Mouse (Mus musculus): ENCODE measurements around the gene Zbtb45.
A peak's percentile ranks its signal among the peaks of the same experiment; 100 is the strongest.

Gene Zbtb45

DNA sequence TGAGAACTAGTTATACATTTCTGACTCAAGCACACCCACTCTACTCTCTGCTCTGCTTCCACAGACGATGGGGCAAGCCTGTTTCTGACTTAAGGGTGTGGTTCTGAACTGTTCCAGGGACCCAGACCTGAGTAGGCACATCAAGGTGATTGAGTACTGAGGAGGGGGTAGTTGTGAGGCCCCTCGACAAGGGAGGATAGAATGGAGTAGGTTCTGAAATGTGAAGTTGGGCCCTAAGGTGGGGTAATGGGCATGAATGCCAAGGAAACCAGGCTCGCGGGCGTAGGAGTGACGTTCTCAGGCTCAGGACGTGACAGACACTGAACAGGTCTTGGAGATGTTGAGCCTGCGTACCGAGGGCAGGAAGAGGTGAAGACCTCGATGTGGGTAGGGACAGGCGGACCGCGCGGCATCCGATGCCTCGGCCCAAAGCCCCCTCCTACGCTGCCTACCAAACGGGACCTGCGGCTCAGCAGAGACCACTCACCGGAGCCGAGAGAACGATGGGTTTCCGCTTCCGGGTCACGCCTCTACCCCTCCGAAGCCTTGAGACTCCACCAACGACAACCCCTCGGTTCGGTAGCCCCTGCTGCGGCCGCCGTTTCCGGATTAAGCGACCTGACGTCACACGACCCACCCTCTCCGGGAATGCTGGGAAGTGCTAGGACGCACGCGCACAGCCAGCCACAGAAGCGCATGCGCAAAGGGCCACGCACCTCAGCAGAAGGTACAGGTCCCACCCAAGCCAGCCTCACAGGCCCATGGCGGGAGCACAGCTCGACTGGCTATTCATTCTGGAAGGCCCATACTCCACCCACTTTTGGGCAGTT, 24.5 kb upstream of the Zbtb45 start, which contains the start of gene Chmp2a:
Chmp2a (minus strand) TSS at position 660 of the 830 bp plus-strand sequence.
- DNase-seq (ENCODE audit: low read depth): peak; percentile 97

GRCm38 (mm10) chr7:13033451-13034147, 23.8 kb upstream of the Zbtb45 start:
- no peak for DNase-seq (ENCODE audit: low read depth)

DNA sequence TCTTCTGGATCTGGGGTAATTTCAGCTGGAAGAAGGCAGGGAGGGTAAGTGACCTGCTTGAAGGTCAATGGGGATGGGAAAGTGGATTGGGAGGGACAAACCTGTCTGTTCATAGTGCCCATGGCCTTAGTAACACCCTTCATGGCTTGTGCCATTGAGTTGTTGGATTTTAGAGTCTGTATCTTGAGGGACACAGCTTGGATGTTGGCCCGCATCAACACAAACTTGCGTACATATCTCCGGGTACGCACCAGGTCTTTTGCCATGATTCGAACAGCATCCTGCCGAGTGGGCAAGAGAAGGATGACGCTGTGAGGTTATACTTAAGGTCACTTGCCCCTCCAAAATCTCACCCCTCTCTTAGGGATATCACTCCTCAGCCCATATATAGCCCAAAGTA, 22.7 kb upstream of the Zbtb45 start:
- no peak for DNase-seq (ENCODE audit: low read depth)

DNA sequence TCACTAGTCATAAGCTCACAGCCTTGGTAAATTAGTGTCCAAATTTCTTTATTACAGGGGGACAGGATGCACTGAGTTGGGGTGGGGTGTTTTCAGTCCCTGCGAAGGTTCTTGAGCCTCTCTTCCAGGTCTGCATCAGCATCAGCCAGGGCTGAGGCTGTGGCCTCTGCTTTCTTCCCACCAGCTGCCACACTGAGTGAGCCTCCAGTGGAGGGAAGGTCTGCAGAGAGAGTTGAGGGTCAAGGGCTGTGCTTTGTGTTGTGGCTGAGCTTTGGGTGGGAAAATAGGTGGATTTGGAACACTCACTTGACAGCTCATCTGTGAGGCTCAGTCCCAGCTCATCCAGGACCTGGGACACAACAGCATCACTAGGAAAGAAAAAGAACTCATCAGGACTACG, 22.1 kb upstream of the Zbtb45 start:
- no peak for DNase-seq (ENCODE audit: low read depth)

DNA sequence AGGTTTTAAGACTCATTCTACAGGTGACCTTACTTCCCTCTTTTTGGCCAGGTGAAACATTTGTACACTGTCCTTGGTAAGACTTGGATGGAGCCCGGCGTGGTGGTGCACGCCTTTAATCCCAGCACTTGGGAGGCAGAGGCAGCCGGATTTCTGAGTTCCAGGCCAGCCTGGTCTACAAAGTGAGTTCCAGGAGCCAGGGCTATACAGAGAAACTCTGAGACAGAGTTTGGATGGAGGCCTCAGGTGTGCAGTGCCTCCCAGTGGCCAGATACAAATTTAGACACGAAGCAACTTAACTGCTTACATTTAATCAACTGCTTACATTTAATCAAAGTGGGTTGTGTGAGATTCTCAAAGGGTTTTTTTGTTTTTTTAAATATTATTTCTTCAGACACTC, 21.2 kb upstream of the Zbtb45 start:
- peak; percentile 49 for DNase-seq (ENCODE audit: low read depth)

DNA sequence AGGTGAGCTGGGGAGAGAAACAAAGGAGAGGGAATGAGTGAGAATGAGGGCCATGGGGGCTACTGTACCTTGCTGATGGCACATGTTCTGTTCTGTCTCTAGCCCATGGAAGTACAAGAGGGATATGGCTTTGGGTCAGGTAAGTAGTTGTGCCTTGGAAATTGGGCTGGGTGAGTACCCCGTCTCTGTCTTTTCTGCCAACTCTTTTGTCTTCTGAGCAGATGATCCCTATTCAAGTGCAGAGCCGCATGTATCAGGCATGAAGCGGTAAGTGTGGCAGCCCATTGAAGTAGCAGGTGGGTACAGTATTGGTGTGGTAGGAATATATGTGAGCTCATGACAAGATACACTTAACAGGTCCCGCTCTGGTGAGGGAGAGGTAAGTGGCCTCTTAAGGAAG, 19.2 kb upstream of the Zbtb45 start:
- DNase-seq (ENCODE audit: low read depth): no peak

DNA sequence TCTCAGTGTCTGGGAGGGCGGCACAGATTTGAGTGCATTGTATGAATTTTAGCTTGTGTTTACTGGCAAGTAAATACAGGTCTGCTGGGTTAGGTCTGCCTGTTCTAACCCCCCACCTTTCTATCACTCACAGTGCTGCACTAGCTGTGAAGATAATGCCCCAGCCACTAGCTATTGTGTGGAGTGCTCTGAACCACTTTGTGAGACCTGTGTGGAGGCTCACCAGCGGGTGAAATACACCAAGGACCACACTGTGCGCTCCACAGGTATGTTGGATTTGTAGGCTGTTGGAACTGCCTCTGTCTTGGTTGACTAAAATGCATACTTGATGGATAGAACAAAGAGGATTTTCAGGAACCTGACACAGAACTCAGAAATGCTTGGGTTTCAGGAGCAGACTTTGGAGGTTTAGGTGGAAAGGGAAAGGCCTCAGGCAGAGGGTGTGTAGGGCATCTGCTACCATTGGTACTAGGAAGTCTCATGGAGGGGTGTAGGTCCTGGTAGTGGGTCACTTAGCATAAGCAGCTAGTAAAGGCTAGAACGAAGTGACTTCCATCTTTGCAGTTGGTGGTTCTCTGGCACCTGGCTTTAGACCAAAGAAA, 15.8 kb upstream of the Zbtb45 start:
- DNase-seq (ENCODE audit: low read depth): no peak

GRCm38 (mm10) chr7:13024805-13025204, 15.0 kb upstream of the Zbtb45 start:
- DNase-seq (ENCODE audit: low read depth): no peak

DNA sequence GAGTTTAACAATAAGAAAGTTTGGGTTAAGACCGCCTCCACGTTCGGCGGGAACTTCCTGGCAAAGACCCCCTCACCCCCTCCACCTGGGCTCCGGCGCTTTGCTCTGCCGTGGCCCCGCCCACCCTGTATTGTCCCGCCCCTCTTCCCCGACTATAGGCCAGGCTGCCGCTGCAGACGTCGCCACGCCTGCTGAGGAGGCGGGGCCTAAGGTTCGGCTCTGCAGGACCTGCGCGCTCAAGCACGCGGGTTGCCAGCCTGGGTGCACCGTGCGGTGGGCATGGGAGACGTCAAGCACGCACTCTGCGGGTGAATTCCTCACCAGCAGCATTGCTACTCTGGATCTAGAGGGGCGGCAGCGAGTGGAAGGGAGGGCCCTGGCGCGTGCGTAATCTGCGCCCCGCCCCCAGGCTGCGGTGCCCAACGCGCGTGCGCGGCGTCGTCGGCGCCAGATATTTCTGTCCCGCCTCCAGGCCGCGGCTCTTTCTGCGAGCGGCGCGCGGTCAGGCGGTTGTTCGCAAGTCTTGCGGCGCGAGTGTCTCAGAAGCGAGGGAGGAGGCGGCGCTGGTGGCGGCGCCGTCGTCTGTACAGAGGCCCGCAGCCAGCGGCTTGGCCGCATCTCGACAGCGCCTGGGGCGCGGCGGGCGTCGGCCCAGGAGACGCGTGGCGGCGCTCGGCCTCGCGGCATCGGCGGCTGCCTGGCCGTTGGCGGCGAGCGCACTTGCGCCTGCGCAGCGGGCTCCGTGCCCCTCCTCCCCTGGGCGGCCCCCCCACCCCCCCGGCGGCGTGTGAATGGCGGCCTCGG, 14.3 kb upstream of the Zbtb45 start:
- peak; percentile 99 for DNase-seq (ENCODE audit: low read depth)

DNA sequence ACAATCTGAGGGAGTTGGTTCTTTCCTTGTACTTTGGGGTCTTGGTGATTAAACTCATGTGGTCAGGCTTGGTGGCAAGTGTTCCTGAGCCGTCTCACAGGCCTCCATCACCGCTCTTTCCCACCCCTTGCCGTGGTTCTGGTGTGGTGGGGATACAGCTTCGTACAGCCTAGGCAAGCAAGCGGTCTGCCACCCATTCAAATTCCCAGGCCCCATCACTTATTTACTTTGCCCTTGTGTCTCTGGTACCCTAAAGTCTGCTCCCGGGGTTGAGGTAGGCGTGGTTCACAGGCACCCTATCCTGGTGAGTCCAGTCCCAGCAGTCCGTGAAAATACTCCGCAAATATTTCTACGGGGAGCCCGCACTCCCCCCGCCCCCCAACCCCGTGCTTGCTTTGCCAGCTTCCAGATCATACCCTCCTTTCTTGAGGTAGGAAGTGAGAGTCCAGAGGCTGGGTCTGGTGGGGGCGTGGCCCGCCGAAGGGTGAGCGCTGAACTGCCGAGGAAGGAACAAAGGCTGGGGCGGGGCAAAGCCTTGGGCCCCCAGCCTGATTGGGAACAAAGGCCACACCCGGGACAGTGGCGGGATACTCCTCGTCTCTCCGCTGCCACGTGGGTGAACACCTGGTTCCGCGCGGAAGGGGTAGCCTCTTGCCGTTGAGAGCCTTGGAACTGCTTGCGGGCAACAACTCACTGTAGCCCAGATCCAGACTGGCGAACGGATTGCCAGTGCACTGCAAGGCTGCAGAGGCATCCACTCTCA, 13.1 kb upstream of the Zbtb45 start:
- DNase-seq (ENCODE audit: low read depth): peak; percentile 69

DNA sequence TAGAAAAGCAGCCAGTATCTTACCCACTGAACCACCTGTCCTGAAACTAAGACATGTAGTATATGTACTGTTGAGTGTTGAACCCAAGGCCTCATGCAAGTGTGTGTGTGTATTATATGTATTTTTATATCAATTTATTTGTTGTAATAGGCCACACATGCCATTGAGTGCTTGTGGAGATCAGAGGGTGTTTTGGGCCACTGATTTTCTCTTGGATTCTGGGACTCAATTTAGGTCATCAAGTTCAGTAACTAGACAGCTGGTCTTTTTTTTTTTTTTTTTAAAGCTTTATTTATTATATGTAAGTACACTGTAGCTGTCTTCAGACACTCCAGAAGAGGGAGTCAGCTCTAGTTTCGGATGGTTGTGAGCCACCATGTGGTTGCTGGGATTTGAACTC, 5.4 kb upstream of the Zbtb45 start:
- no peak for DNase-seq (ENCODE audit: low read depth)

GRCm38 (mm10) chr7:13014275-13014839, 4.5 kb upstream of the Zbtb45 start:
- no peak for DNase-seq (ENCODE audit: low read depth)

GRCm38 (mm10) chr7:13013671-13014070, 3.8 kb upstream of the Zbtb45 start:
- DNase-seq (ENCODE audit: low read depth): no peak

- peak; percentile 94 for DNase-seq (ENCODE audit: low read depth)
Measured at GRCm38 (mm10) chr7:13009143-13010004, 460 bp downstream of the Zbtb45 start.

DNA sequence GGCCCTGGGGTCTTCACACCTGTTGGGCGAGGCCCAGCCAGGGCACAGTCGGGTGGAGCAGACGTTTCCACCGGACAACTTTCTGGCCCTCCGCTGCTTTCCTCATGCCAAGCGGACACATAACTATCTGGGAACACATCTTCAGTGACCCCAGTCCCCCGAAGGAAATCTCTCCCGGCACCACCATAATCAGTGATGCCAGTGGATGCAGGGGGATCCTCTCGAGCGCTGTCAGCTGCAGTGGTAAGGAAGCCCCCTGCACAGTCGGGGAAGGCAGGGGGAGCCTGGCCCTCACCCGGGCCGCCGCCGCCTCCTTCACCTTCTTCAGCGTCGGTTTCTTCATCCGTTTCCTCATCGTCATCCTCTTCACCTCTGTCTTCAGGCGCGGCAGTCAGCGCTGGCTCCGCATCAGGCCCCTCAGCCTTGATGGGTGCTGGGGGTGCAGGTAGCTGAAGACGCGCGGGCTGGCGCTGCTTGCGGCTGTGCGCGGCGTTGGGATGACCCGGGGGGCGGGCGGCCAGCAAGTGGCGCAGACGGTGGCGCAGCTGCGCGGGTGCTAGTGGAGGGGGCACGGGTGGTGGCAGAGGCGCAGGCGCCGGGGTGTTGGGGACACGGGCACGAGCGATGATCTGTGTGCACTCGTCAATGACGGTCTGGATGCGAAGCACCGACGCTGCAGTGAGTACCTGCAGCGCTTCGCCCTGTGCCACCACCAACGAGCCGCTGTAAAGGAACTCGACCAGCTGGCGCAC, 2.3 kb downstream of the Zbtb45 start:
- no peak for DNase-seq (ENCODE audit: low read depth)

DNA sequence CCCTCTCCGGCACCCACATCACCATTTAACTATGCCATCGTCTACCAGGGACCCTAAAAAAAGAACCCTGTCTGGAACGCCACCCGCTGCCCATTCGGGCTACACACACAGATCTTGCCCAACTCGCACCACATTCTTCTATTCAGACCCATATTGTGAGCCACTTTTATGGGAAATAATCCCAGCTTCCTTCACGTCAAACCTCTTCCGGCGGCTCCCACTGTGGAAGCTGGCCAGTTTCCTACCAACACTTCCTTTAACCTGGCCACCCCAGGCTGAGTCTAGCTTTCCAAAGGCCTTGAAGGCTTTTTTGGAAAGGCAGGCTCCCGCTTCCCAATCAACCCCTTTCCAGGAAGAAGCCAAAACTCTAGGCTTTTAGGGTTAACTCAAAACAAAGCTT, 3.3 kb downstream of the Zbtb45 start:
- DNase-seq (ENCODE audit: low read depth): no peak

DNA sequence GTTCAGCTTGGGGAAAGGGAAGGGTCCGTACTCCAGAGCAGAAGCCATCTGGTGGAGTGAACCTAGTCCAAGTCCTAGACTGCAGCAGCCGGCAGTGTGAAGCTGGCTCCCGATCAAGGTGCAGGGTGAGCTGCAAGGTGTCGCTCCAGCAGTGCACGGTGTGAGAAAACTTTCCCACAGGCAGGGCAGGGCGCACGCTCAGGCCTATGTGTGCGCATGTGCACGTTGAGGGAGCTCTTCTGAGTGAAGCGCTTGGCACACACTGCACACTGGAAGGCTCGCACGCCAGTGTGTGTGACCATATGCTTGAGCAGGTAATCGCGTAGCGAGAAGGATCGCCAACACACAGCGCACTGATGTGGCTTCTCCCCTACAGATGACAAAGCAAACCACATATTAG, 3.8 kb downstream of the Zbtb45 start:
- no peak for DNase-seq (ENCODE audit: low read depth)

- DNase-seq (ENCODE audit: low read depth): no peak
Measured at GRCm38 (mm10) chr7:13003380-13003779, 6.5 kb downstream of the Zbtb45 start.

- no peak for DNase-seq (ENCODE audit: low read depth)
Measured at GRCm38 (mm10) chr7:13001584-13001983, 8.2 kb downstream of the Zbtb45 start.

Measured in naive thymus-derived CD4-positive, alpha-beta T cell, adult 2 months (primary cell).